Mouse (Mus musculus): Measurements from ENCODE around the gene Prpf6.

The Prpf6 gene

GRCm38 (mm10) chr2:181580131-181580772, 11.4 kb upstream of the Prpf6 start:
- no peak for DNase-seq (ENCODE audit: low read depth)

GRCm38 (mm10) chr2:181581016-181581401, 10.7 kb upstream of the Prpf6 start:
- peak; percentile 94 for DNase-seq (ENCODE audit: low read depth)

GRCm38 (mm10) chr2:181581402-181582120, 10.1 kb upstream of the Prpf6 start:
- DNase-seq (ENCODE audit: low read depth) = peak; percentile 90

- DNase-seq (ENCODE audit: low read depth) = no peak
These were observed 9.3 kb upstream of the Prpf6 start for GRCm38 (mm10) chr2:181582358-181582757.

GRCm38 (mm10) chr2:181582939-181583338, 8.7 kb upstream of the Prpf6 start:
- DNase-seq (ENCODE audit: low read depth) = no peak

- no peak for DNase-seq (ENCODE audit: low read depth)
These were observed 8.0 kb upstream of the Prpf6 start for GRCm38 (mm10) chr2:181583460-181584257.

- DNase-seq (ENCODE audit: low read depth) = no peak
These were observed 7.2 kb upstream of the Prpf6 start, which contains the start of gene Uckl1 for GRCm38 (mm10) chr2:181584411-181584942. Uckl1 (minus strand) TSS chr2:181584892.

GRCm38 (mm10) chr2:181585506-181585905, 6.2 kb upstream of the Prpf6 start:
- DNase-seq (ENCODE audit: low read depth) = no peak

GRCm38 (mm10) chr2:181586124-181586523, 5.5 kb upstream of the Prpf6 start:
- DNase-seq (ENCODE audit: low read depth) = no peak

- DNase-seq (ENCODE audit: low read depth) = no peak
These were observed 3.9 kb upstream of the Prpf6 start for GRCm38 (mm10) chr2:181587796-181588195.

GRCm38 (mm10) chr2:181588229-181588780, 3.4 kb upstream of the Prpf6 start:
- DNase-seq (ENCODE audit: low read depth) = no peak

GRCm38 (mm10) chr2:181589011-181589731, 2.5 kb upstream of the Prpf6 start:
- no peak for DNase-seq (ENCODE audit: low read depth)

GRCm38 (mm10) chr2:181589732-181590105, 1.9 kb upstream of the Prpf6 start:
- DNase-seq (ENCODE audit: low read depth) = no peak

GRCm38 (mm10) chr2:181590471-181590870, 1.2 kb upstream of the Prpf6 start:
- no peak for DNase-seq (ENCODE audit: low read depth)

GRCm38 (mm10) chr2:181592231-181593041, 768 bp downstream of the Prpf6 start, which contains the start of gene Zfp512b:
Zfp512b (minus strand) TSS chr2:181592803.
- peak; percentile 86 for DNase-seq (ENCODE audit: low read depth)

GRCm38 (mm10) chr2:181593042-181593421, 1.4 kb downstream of the Prpf6 start:
- peak; percentile 70 for DNase-seq (ENCODE audit: low read depth)

- peak; percentile 54 for DNase-seq (ENCODE audit: low read depth)
These were observed 2.3 kb downstream of the Prpf6 start for GRCm38 (mm10) chr2:181593937-181594336.

GRCm38 (mm10) chr2:181594946-181595696, 3.5 kb downstream of the Prpf6 start:
- peak; percentile 73 for DNase-seq (ENCODE audit: low read depth)

GRCm38 (mm10) chr2:181596221-181596960, 4.7 kb downstream of the Prpf6 start:
- DNase-seq (ENCODE audit: low read depth) = no peak

All from NIH3T3 (cell line).